Mouse (Mus musculus): ENCODE results near the gene Olfr718-ps1. TPM values are rescaled to one million over a fixed set of nuclear protein-coding genes. Genes with fewer than 3 reads are reported as not detected.

Olfr718-ps1 gene
- polyA plus RNA-seq (2014; fragmentation: Illumina TruSeq; extraction: RNeasy Lipid Tissue Mini Kit (QIAGEN cat#74804); ENCODE audit: low read depth, low replicate concordance) = not detected

GRCm38 (mm10) chr5:143147481-143147880, at the start of gene Olfr718-ps1:
Olfr718-ps1 (minus strand) TSS chr5:143147581.

GRCm38 (mm10) chr5:143180255-143181076, 33.1 kb upstream of the Olfr718-ps1 start, which contains the start of the genes Rbak and Spdye4b:
Rbak (minus strand) TSS chr5:143180775.
Spdye4b (plus strand) TSS chr5:143181017.

GRCm38 (mm10) chr5:143112281-143113246, 34.8 kb downstream of the Olfr718-ps1 start, which contains the start of gene Rnf216:
Rnf216 (minus strand) TSS chr5:143112994.

Other genes starting within 250 kb of the Olfr718-ps1 start
- gene Actb, start 240.8 kb downstream of the Olfr718-ps1 start, polyA plus RNA-seq (2014; fragmentation: Illumina TruSeq; extraction: RNeasy Lipid Tissue Mini Kit (QIAGEN cat#74804); ENCODE audit: low read depth, low replicate concordance) = 471 TPM
- not detected for gene Fscn1, start 187.2 kb downstream of the Olfr718-ps1 start, polyA plus RNA-seq (2014; fragmentation: Illumina TruSeq; extraction: RNeasy Lipid Tissue Mini Kit (QIAGEN cat#74804); ENCODE audit: low read depth, low replicate concordance)
- 11.4 TPM for gene Rnf216, start 34.6 kb downstream of the Olfr718-ps1 start, polyA plus RNA-seq (2014; fragmentation: Illumina TruSeq; extraction: RNeasy Lipid Tissue Mini Kit (QIAGEN cat#74804); ENCODE audit: low read depth, low replicate concordance)
- 2.6 TPM for gene Rbak, start 33.2 kb upstream of the Olfr718-ps1 start, polyA plus RNA-seq (2014; fragmentation: Illumina TruSeq; extraction: RNeasy Lipid Tissue Mini Kit (QIAGEN cat#74804); ENCODE audit: low read depth, low replicate concordance)
- gene Spdye4b, start 33.4 kb upstream of the Olfr718-ps1 start, polyA plus RNA-seq (2014; fragmentation: Illumina TruSeq; extraction: RNeasy Lipid Tissue Mini Kit (QIAGEN cat#74804); ENCODE audit: low read depth, low replicate concordance) = not detected
- not detected for gene Spdye4a, start 79.3 kb upstream of the Olfr718-ps1 start, polyA plus RNA-seq (2014; fragmentation: Illumina TruSeq; extraction: RNeasy Lipid Tissue Mini Kit (QIAGEN cat#74804); ENCODE audit: low read depth, low replicate concordance)
- gene Zfp12, start 87.6 kb upstream of the Olfr718-ps1 start, polyA plus RNA-seq (2014; fragmentation: Illumina TruSeq; extraction: RNeasy Lipid Tissue Mini Kit (QIAGEN cat#74804); ENCODE audit: low read depth, low replicate concordance) = 3.7 TPM
- gene Zfp316, start 122.4 kb upstream of the Olfr718-ps1 start, polyA plus RNA-seq (2014; fragmentation: Illumina TruSeq; extraction: RNeasy Lipid Tissue Mini Kit (QIAGEN cat#74804); ENCODE audit: low read depth, low replicate concordance) = 0.34 TPM
- not detected for gene Zfp853, start 146.0 kb upstream of the Olfr718-ps1 start, polyA plus RNA-seq (2014; fragmentation: Illumina TruSeq; extraction: RNeasy Lipid Tissue Mini Kit (QIAGEN cat#74804); ENCODE audit: low read depth, low replicate concordance)
- 1.3 TPM for gene E130309D02Rik, start 167.8 kb upstream of the Olfr718-ps1 start, polyA plus RNA-seq (2014; fragmentation: Illumina TruSeq; extraction: RNeasy Lipid Tissue Mini Kit (QIAGEN cat#74804); ENCODE audit: low read depth, low replicate concordance)
- 7.0 TPM for gene Zdhhc4, start 181.7 kb upstream of the Olfr718-ps1 start, polyA plus RNA-seq (2014; fragmentation: Illumina TruSeq; extraction: RNeasy Lipid Tissue Mini Kit (QIAGEN cat#74804); ENCODE audit: low read depth, low replicate concordance)
- gene Grid2ip, start 209.8 kb upstream of the Olfr718-ps1 start, polyA plus RNA-seq (2014; fragmentation: Illumina TruSeq; extraction: RNeasy Lipid Tissue Mini Kit (QIAGEN cat#74804); ENCODE audit: low read depth, low replicate concordance) = not detected

Data from liver, adult 10 weeks (tissue).